Mouse (Mus musculus): Measurements from ENCODE around the gene Mrrf.

Gene Mrrf

DNA sequence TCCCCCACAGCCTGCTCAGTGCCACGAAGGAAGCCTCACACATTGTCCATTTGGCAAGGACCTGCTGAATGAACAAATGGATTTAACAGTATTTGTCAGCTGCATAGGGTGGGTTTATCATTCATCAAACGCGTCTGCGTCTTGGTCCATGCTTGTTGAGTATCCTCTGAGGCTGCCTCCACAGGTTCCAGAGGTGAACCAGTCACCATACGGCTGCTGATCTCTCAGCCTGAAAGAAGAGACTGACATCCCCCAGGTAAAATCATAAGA, 66.4 kb downstream of the Mrrf start:
- DNase-seq: no peak

DNA sequence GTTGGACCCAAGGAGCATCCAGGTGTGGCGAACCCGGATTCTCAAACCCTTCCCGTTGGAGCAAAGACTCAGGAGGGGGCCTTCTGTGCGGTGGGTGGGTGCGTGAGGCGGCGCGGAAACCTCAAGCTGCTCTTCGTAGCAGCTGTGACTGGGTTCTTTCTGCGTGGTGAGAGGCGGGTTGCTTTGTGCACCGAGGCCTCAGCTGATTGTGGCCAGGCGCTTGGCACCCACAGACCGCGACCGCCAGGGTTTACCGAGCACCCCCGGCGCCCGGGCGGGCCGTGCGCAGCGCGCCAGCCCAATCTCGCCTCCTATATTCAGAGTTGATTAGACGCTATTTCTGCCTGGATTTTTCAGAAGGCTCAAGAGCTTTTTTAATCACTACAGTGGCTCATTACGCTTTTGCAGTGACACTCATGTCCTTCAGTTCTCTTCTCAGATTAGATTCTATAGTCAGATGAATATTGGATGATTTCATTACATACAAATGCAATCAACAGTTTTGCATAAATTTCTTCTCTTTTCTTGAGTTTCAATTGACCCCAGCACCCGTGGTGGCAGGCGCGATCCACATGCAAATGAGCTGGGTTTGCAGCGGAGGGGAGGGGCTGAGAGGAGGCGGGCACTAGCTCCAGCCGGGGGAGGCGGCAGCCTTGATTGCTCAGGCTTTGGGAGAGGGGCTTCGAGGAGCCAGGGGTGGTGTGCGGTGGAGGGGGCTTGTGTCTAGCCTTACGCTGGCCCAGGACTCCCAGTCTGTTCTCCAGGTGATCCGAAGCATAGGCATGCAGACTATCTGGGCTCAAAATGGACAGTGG, 67.0 kb downstream of the Mrrf start:
- no peak for DNase-seq

DNA sequence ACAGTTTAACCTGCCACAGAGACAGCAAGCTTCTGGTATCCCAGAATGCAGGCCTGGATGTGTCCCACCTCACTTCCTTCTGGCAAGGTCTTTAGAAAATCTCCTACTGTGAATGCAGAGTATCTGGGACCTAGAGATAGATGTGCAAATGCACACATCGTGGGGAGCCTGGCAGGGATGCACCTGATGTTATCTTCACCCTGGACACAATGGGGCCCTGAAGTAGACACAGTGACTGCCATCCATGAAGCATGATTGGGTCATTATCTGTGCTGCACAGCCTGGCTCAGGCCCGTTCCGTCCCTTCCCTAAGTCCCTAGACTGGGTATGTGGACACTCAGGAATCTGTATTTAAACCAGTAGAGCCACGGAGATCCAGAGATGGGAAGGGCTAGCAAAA, 68.4 kb downstream of the Mrrf start:
- no peak for DNase-seq

DNA sequence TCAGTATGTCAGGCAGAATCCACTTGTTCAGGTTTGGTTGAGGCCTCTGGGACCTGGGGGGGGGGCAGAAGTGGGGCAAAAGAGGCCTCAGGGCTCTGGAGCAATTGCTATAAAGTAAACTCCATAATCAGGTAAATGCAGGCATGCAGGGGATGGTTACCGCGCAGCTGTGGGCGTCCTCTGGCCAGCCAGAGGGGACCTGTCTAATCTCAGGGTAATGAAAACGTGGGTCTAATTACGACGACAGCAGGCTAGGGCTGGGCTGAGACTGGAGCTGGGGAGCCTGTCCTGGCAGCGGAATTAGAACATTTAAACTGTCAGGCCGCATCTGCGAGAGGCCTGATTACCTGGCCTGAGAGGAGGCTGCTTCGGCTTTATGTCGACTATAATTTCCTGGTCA, 70.9 kb downstream of the Mrrf start:
- no peak for DNase-seq

- peak; percentile 59 for DNase-seq
Observed at GRCm38 (mm10) chr2:36210796-36211195, 74.6 kb downstream of the Mrrf start.

GRCm38 (mm10) chr2:36211785-36212184, 75.6 kb downstream of the Mrrf start:
- no peak for DNase-seq

GRCm38 (mm10) chr2:36213108-36213507, 76.9 kb downstream of the Mrrf start:
- peak; percentile 54 for DNase-seq

DNA sequence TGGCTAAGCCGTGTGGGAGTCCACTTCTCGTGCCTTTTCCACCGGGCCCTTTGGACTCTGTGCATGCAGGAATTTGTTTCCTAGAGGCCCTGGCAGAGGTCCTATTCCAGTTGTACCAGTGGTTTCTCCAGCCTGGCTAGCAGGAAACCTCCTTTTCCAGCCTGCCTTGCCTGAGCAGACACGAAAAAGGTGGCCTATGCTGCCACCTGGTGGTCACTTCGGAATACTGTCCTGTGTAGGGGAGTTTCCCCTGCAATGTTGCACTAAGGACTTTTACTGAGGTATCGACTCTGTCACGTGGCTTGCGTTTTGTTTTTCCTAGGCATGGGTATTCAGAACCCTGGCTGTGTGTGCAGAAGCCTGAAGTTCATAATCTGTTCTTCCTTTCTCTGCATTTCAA, 77.8 kb downstream of the Mrrf start:
- DNase-seq: peak; percentile 91

GRCm38 (mm10) chr2:36214425-36214824, 78.2 kb downstream of the Mrrf start:
- DNase-seq: peak; percentile 59

GRCm38 (mm10) chr2:36215203-36215739, 79.1 kb downstream of the Mrrf start:
- DNase-seq: no peak

- peak; percentile 64 for DNase-seq
Observed at GRCm38 (mm10) chr2:36216546-36216945, 80.4 kb downstream of the Mrrf start.

DNA sequence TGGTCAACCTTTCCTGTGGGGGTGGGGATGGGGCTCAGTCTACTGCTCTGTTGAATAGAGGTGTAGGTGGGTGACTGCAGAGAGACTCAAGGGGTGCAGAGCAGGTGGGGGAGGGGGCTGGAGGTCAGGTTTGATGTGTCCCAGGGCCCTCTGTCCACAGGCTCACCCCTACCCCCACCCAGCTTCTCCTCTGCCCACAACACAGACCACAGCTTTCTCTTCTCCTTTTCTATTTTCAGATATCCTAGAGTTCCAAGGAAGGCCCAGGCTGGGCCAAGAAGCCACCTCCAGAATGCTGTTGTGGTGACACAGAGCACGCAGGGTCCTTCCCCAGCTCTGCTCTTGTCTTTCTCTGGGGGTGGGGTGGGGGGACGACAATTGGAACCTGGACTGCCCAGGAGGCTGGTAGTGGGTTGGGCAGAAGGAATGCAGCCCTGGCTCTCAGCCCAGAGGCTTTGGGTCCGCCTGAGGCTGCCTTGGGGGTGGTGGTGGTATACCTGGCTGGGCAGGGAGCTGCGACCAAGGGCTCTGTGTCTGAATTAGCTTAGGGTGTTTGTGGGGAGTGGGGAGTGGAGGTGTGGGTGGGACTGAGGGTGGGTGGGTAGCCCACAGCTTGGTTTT, 80.9 kb downstream of the Mrrf start:
- peak; percentile 64 for DNase-seq

- no peak for DNase-seq
Observed at GRCm38 (mm10) chr2:36217692-36218233, 81.6 kb downstream of the Mrrf start.

GRCm38 (mm10) chr2:36220106-36220505, 83.9 kb downstream of the Mrrf start:
- DNase-seq: no peak

DNA sequence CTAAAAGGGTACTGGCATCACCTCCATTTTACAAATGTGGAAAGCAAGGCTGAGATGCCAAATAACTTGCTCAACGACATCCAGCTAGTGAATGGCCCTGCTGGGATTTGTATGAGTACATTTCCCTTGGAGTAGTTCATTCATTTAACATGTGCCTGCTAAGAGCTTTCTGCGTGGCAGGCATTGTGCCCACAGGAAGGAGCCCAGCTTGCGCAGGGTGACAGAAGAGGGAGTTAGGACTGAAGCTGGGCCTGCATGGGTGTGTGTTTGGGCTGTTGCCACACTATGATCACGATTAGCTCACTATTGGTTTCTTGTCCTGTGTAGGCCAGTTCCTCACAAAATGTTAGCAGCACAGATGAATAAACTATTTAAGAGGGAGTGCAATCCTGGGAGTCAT, 84.7 kb downstream of the Mrrf start:
- DNase-seq: no peak

- no peak for DNase-seq
Observed at GRCm38 (mm10) chr2:36222168-36222848, 86.1 kb downstream of the Mrrf start.

DNA sequence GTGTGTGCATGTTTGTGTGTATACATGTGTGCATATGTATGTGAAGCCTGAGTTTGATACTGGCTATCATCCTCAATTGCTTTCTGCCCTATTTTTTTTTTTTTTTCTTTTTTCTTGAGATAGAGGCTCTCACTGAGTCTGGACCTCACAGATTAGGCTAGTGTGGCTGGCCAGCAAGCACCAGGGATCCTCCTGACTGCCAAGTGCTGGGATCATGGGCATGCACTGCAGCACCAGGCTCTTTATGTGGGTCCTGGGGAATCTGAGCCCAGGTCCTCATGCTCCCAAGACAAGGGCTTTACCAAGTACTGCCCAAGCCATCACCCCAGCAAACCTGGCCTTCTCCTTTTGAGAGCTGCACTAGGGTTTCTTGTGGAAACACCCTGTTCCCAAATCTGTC, 87.2 kb downstream of the Mrrf start:
- no peak for DNase-seq

- no peak for DNase-seq
Observed at GRCm38 (mm10) chr2:36224153-36224552, 88.0 kb downstream of the Mrrf start.

GRCm38 (mm10) chr2:36224599-36224998, 88.4 kb downstream of the Mrrf start:
- DNase-seq: no peak

- peak; percentile 81 for DNase-seq
Observed at GRCm38 (mm10) chr2:36230366-36230765, 94.2 kb downstream of the Mrrf start, which contains the start of gene Ptgs1. Gene Ptgs1 (plus strand): TSS chr2:36230426.

- DNase-seq: no peak
Observed at GRCm38 (mm10) chr2:36230967-36231366, 94.8 kb downstream of the Mrrf start.

GRCm38 (mm10) chr2:36234526-36235368, 98.6 kb downstream of the Mrrf start:
- DNase-seq: peak; percentile 38

DNA sequence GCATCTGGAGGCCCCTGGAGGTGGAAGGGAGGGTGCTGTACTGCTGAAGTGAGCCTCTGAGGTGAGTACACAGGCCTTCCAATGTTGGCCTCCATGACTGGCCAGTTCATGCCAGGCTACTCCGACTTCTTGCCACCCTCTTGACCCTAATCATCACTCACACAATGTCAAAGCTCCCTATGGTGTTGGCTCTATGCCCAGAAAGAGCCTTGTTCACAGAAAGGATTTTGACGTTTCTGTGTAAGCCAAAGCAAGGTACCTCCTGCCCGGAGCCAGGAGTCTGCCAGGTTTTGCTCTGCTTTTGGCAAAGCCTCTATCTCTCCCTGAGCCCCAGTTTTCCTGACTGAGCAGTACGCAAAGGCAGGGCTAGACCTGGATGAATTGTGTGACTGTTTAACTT, 99.7 kb downstream of the Mrrf start:
- DNase-seq: peak; percentile 48
